Mouse (Mus musculus): ENCODE measurements around the gene Olfr699. TPM values are rescaled to one million over a fixed set of nuclear protein-coding genes. Genes with fewer than 3 reads are reported as not detected.
"Not testable (repeated sequence)": the region's sequence is repeated elsewhere in the genome, so short reads cannot be mapped to it uniquely, and the experiment has no call there.

The Olfr699 gene
- total RNA-seq (2021), result not detected
- long read RNA-seq, experiment 1, result 0 reads
- long read RNA-seq, experiment 2, result 0 reads

DNA sequence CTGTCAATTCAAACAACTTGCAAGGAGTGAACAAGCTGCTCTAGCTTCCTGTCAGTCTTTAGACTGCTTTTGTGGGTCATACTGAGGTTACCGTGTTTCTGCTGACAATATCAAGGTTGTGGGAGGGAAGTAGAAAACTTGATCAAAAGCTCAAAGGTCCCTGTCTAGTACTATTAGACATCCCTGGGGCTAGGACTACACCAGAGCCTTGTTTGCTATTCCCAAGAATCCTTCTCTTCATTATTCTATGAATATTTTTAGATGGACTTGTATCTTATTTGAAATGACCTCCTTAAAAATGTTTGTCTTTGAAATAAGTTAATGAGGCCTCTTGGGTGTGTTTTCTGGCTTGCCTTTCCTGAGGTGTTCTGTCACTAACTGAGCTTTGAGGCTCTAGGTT lies at the start of gene Olfr699:
Gene Olfr699, minus strand, starts transcription at position 101 of the 400 bp plus-strand sequence.
- no peak for DNase-seq
- intact Hi-C loops (cut with DNase I; ENCODE audit: low total_unique reads), result no loop called here

DNA sequence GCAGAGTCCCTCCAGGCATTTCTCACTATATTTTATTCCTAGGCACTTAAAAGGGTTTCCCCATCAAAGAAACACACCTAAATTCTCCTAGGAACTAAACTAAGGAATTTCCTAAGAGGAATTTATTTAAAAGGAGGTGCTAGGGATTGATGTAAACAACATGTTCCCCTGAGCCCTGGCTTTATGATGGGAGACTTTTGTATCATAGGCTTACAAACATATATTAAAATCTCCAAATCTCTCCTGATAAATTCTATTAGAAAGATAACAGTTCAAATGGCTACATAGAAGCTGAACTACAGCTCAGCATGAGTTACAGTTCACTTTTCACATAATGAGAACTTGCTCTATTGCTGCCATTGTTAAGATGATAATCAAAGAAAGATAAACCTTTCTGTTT lies 40.8 kb upstream of the Olfr699 start, which contains the start of gene Olfr702:
Gene Olfr702, minus strand, starts transcription at position 101 of the 400 bp plus-strand sequence.
- DNase-seq, result no peak
- intact Hi-C loops (cut with DNase I; ENCODE audit: low total_unique reads), result no loop called here

DNA sequence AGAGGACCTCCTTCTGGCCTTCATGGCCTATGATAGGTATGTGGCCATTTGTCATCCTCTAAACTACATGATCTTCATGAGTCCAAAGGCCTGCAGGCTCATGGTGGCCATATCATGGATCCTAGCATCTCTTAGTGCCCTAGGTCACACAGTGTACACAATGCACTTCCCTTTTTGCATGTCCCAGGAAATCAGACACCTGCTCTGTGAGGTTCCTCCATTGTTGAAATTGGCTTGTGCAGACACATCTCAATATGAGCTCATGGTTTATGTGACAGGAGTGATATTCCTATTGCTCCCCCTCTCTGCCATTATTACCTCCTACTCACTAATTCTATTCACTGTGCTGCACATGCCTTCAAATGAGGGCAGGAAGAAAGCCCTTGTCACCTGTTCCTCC lies 25.4 kb upstream of the Olfr699 start:
- intact Hi-C loops (cut with DNase I; ENCODE audit: low total_unique reads), result no loop called here
- DNase-seq, result no peak

DNA sequence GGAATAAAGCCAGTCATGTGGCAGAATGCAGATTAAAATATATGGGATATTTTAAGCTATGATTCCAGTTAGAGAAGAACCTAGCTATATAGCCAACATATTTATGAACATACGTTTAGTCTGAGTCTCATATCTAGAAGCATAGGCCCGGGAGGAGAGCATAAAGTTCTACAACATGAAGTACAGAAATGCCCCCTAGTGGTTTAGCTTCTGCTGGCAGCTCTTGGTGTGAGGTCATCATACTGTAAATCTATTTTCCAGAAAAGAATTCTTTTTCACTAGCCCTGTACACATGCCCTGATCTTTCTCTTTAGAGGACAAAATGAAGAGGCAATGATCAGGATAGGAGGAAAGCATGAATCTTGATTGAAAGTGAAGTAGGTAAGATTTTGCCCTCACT lies 22.8 kb upstream of the Olfr699 start:
- intact Hi-C loops (cut with DNase I; ENCODE audit: low total_unique reads), result no loop called here
- no peak for DNase-seq

DNA sequence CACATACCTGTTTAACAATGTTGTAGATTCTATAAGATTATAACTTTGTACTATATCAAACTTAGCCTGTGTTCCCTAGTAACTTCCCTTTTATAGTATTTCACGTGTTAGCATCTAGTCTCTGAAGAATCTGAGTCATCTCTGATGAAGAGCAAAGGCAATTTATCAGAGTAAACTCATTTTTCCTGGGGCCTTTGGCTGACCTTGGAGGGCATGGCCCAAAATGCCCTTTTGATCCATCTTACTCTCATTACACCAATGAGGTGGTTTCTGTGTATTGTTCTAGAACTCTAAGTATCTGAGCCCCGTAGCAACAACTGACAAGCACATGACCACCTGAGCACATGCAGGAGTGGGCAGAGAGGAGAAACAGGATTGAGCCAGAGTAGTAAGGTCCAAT lies 20.8 kb upstream of the Olfr699 start, which contains the start of gene Olfr701:
Gene Olfr701, plus strand, starts transcription at position 301 of the 400 bp plus-strand sequence.
- DNase-seq, result no peak
- intact Hi-C loops (cut with DNase I; ENCODE audit: low total_unique reads), result no loop called here

DNA sequence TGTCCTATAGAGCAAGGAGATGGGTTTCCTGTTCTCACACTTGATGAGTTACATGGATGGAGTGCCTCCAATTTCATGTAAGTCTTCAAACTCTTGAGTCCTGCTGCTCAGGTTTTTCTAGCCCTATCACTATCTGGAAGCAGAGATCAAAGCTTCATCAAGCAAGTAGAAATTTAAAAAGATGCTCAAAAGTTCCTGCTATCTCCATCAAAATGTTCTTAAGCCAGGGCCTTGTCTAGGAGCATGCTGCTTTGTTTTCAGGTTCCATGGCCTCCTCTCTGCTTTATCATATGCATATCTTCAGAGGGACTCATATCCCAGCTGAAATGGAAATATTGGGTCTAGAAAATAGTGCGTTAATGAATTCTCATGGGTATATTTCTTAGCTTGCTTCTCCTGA lies 15.7 kb upstream of the Olfr699 start, which contains the start of gene Olfr700:
Gene Olfr700, minus strand, starts transcription at position 101 of the 400 bp plus-strand sequence.
- DNase-seq, result no peak
- intact Hi-C loops (cut with DNase I; ENCODE audit: low total_unique reads), result no loop called here

DNA sequence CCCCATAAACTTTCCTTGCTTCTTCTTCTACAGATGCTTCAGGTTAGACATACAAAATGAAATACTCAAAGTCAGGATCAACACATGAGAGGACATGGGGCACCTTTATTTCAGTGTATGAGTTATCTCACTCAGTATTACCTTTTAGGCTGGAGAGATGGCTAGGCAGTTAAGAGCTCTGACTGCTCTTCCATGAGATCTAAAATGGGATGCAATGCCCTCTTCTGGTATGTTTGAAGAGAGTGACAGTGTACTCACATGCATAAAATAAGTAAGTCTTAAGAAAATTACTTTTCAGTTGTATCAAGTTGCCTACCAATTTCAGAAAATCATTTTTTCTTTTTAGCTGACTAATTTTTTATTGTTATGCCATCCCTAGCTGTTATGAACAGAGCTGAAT lies 4.7 kb downstream of the Olfr699 start:
- intact Hi-C loops (cut with DNase I; ENCODE audit: low total_unique reads), result no loop called here
- no peak for DNase-seq

DNA sequence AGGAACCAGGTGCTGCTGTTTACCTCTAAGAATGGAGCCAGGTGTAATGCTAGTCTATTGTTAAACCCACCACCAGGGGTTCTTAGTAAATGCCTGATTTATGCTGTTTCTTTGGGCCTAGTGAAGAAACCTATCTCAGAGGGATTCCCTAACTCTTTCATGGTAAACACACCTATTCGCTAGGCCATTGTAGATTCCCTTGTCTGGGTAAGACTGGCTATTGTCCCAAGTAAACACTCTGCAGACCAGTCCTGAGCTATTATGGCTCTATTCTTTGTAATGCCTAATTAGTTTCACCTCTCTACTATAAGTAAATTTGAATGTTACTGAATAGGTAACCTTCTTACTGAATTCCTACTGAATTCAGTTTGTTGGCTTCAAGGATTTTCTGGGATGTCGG lies 32.0 kb downstream of the Olfr699 start:
- intact Hi-C loops (cut with DNase I; ENCODE audit: low total_unique reads); DNase-seq: not testable (repeated sequence)

DNA sequence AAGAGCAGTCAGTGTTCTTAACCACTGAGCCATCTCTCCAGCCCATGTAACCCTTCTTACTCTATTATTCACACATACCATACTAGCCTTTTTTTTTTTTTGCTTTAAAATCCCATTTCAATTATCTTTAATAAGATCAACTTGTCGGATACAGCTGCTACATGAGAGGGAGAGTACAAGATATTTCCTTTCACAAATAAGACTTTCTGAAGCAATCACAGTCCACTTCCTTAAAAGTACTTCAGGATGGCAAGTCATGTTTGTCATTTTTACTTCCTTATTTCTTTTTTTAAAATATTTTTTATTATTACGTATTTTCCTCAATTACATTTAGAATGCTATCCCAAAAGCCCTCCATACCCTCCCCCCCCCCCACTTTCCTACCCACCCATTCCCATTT lies 34.2 kb downstream of the Olfr699 start:
- DNase-seq, result no peak
- intact Hi-C loops (cut with DNase I; ENCODE audit: low total_unique reads), result no loop called here

DNA sequence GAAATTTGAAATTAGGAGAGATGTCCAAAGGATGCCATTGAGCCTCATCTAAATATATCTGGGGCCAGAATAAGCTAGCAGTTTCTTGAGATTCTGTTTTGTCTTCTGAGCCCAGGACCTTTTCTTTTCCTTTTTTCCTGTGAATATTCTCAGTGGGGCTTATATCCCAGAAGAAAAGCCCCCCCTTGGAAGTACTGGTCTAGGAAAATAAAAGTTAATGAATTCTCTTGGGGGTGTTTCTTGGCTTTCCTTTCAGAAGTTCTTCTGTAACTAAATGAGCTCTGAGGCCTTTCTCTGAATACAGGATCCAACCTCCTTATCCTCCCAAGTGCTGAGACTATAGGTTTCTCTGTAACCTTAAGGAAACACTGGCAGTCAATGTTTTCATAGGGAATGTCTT lies 37.7 kb downstream of the Olfr699 start, which contains the start of gene Olfr698:
Gene Olfr698, minus strand, starts transcription at position 101 of the 400 bp plus-strand sequence.
- DNase-seq, result no peak
- intact Hi-C loops (cut with DNase I; ENCODE audit: low total_unique reads), result no loop called here

DNA sequence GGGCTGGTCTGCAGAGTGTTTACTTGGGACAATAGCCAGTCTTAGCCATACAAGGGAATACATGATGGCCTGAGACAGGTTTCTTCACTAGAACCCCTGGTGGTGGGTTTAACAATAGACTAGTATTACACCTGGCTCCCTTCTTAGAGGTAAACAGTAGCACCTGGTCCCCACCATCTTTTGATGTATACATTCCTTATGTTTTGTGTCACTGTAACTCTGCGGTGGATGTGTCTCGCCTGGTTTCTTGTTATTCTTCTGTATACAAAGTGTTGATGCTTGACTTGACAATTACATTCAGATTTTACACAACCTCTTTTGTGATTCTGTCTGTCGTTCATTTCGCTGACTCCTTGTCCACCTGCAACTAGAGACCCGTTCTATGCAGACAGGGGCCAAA lies 47.2 kb downstream of the Olfr699 start:
- intact Hi-C loops (cut with DNase I; ENCODE audit: low total_unique reads), result no loop called here
- DNase-seq, result no peak

DNA sequence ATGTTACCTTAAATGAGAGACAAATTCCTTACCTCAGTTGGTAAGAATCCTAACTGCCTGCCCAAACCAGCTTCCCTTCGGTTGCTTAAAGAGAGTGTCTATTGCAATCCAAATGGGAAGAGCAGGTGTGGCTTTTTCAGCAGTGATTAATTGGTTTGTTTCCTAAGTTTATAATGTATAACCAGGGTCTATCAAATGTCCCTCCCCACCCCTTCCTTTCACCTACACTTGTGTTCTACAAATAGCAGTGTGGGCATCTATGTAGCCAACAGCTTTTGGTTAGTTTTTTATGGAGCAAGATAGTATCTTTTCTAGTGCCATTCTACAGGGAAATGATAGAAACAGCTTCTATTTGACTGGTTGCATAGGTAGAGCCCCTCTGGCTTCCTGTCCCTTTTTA lies 50.7 kb downstream of the Olfr699 start, which contains the start of gene Olfr697:
Gene Olfr697, minus strand, starts transcription at position 101 of the 400 bp plus-strand sequence.
- DNase-seq, result no peak
- intact Hi-C loops (cut with DNase I; ENCODE audit: low total_unique reads), result no loop called here

Other genes starting within 250 kb of the Olfr699 start
- gene Olfr693, start 112.6 kb downstream of the Olfr699 start, total RNA-seq (2021), result not detected
- not detected for gene Olfr694, start 101.4 kb downstream of the Olfr699 start, total RNA-seq (2021)
- not detected for gene Olfr695, start 76.8 kb downstream of the Olfr699 start, total RNA-seq (2021)
- not detected for gene Olfr697, start 50.8 kb downstream of the Olfr699 start, total RNA-seq (2021)
- gene Olfr698, start 37.8 kb downstream of the Olfr699 start, total RNA-seq (2021), result not detected
- gene Olfr700, start 15.6 kb upstream of the Olfr699 start, total RNA-seq (2021), result not detected
- gene Olfr701, start 20.9 kb upstream of the Olfr699 start, total RNA-seq (2021), result not detected
- not detected for gene Olfr702, start 40.7 kb upstream of the Olfr699 start, total RNA-seq (2021)
- not detected for gene Olfr703, start 50.2 kb upstream of the Olfr699 start, total RNA-seq (2021)
- gene Olfr704, start 70.0 kb upstream of the Olfr699 start, total RNA-seq (2021), result not detected
- not detected for gene Olfr705, start 83.7 kb upstream of the Olfr699 start, total RNA-seq (2021)
- gene Olfr706, start 95.0 kb upstream of the Olfr699 start, total RNA-seq (2021), result not detected
- gene Olfr707, start 108.0 kb upstream of the Olfr699 start, total RNA-seq (2021), result not detected
- gene Olfr1532-ps1, start 114.8 kb upstream of the Olfr699 start, total RNA-seq (2021), result not detected
- gene Olfr709-ps1, start 139.0 kb upstream of the Olfr699 start, total RNA-seq (2021), result under 1 TPM in 1 of 2 experiments, not detected in 1; 0.04 TPM
- not detected for gene Olfr710, start 155.1 kb upstream of the Olfr699 start, total RNA-seq (2021)
- gene Olfr6, start 170.7 kb upstream of the Olfr699 start, total RNA-seq (2021), result not detected
- not detected for gene Olfr711, start 182.3 kb upstream of the Olfr699 start, total RNA-seq (2021)
- gene Olfr2, start 212.9 kb upstream of the Olfr699 start, total RNA-seq (2021), result not detected
- gene Olfr713, start 238.0 kb upstream of the Olfr699 start, total RNA-seq (2021), result not detected